Mouse (Mus musculus): ENCODE measurements around the gene Irs3.

GRCm38 (mm10) chr5:137611245-137611602 is 34.3 kb downstream of the Irs3 start:
- TF ChIP-seq EP300 (IDR thresholded peaks at IDR 0.05; ENCODE audit: low read depth) (no peak), CTCF (IDR thresholded peaks at IDR 0.05; ENCODE audit: low read depth) (no peak)
